ENCODE assay signal across 21 mouse cellular contexts in genomic region chr1:175221593-175222500, GRCm38 (mm10).
A peak's percentile ranks its signal among the peaks of the same experiment; 100 is the strongest.
DNase-seq lines count a peak whose midpoint lies in the region; ATAC-seq lines count a peak whose summit lies in the region.
"Had no signal": no experiment of that assay in that cellular context is flagged by ENCODE, and none has a peak within 500 bp of the region (broad histone marks: within the 10 kb centered on the region; RNA-seq: fewer than 3 reads in every experiment).

No protein-coding gene starts in this region.

- no peak overlapping the region for H3K27ac ChIP-seq in forebrain, embryonic 11.5 days (ENCODE audit: low read depth, low read length)
- no peak overlapping the region for H3K27ac ChIP-seq in forebrain, embryonic 10.5 days
- no peak overlapping the region for H3K27ac ChIP-seq in forebrain, embryonic 15.5 days (replicated peaks)
- H3K27ac ChIP-seq: embryonic facial prominence, embryonic 12.5 days; heart, adult 2 months; hindbrain, embryonic 10.5 days; hindbrain, embryonic 14.5 days had no signal

- H3K9me3 ChIP-seq in forebrain, embryonic 11.5 days (ENCODE audit: control insufficient read depth, low read length), result no peaks in the 10 kb centered on the region
- no peaks in the 10 kb centered on the region for H3K9me3 ChIP-seq in forebrain, embryonic 10.5 days
- H3K9me3 ChIP-seq in forebrain, embryonic 15.5 days, result no peaks in the 10 kb centered on the region
- H3K9me3 ChIP-seq: embryonic facial prominence, embryonic 12.5 days; heart, embryonic 12.5 days; hindbrain, embryonic 10.5 days had no signal

- no peak overlapping the region for H3K9ac ChIP-seq in forebrain, embryonic 11.5 days (ENCODE audit: low read length)
- H3K9ac ChIP-seq in forebrain, embryonic 15.5 days (replicated peaks), result no peak overlapping the region
- H3K9ac ChIP-seq: embryonic facial prominence, embryonic 12.5 days; heart, embryonic 12.5 days; hindbrain, embryonic 14.5 days had no signal

- no peak overlapping the region for H3K4me3 ChIP-seq in forebrain, embryonic 11.5 days (ENCODE audit: low read depth, low read length)
- no peak overlapping the region for H3K4me3 ChIP-seq in forebrain, embryonic 10.5 days
- no peak overlapping the region for H3K4me3 ChIP-seq in forebrain, embryonic 15.5 days
- H3K4me3 ChIP-seq: embryonic facial prominence, embryonic 12.5 days; heart, adult 2 months; heart, embryonic 12.5 days; hindbrain, embryonic 10.5 days had no signal

- no peak overlapping the region for H3K4me2 ChIP-seq in forebrain, embryonic 11.5 days (ENCODE audit: low read depth, low read length, severe bottlenecking)
- H3K4me2 ChIP-seq in forebrain, embryonic 15.5 days (replicated peaks), result no peak overlapping the region
- H3K4me2 ChIP-seq: embryonic facial prominence, embryonic 12.5 days; heart, embryonic 12.5 days; hindbrain, embryonic 14.5 days had no signal

- H3K27me3 ChIP-seq in forebrain, embryonic 11.5 days (ENCODE audit: control insufficient read depth, insufficient read depth, low read length), result peaks cover 2% of the 10 kb centered on the region; the same call in 1 of the 2 replicates
- peaks cover 15% of the 10 kb centered on the region; the same call in 1 of the 2 replicates for H3K27me3 ChIP-seq in forebrain, embryonic 10.5 days (ENCODE audit: poor library complexity, severe bottlenecking)
- H3K27me3 ChIP-seq in forebrain, embryonic 15.5 days, result no peaks in the 10 kb centered on the region
- H3K27me3 ChIP-seq: embryonic facial prominence, embryonic 12.5 days; heart, embryonic 12.5 days; Patski had no signal

- H3K4me1 ChIP-seq in forebrain, embryonic 11.5 days (replicated peaks; ENCODE audit: control insufficient read depth, insufficient read depth, low read length), result no peaks in the 10 kb centered on the region
- peaks cover 14% of the 10 kb centered on the region for H3K4me1 ChIP-seq in forebrain, embryonic 10.5 days
- H3K4me1 ChIP-seq in forebrain, embryonic 15.5 days, result peaks cover 10% of the 10 kb centered on the region; the same call in 1 of the 2 replicates
- H3K4me1 ChIP-seq: embryonic facial prominence, embryonic 12.5 days; heart, embryonic 12.5 days; hindbrain, embryonic 10.5 days had no signal

- no peak for DNase-seq in forebrain, embryonic 11.5 days (ENCODE audit: low spot score)
- no peak for DNase-seq in forebrain, embryonic 10.5 days (ENCODE audit: extremely low spot score, low spot score)
- peak; percentile 30 for DNase-seq in retina, postnatal 1 day
- DNase-seq in retina, embryonic 14.5 days (ENCODE audit: low spot score), result no peak
- no peak for DNase-seq in gastrocnemius, postnatal 25 days
- no peak for DNase-seq in adrenal gland, postnatal 10 days
- DNase-seq: adrenal gland, postnatal 25 days; cerebellum, adult 11 months; cerebellum, adult 8-10 months; cerebellum, postnatal 14 days; embryo, embryonic 11 days; heart, adult 2 months; kidney, adult 8-10 months had no signal

- WGBS in forebrain, embryonic 11.5 days, result 49% methylated on average over 3 of the region's 3 CpGs
- WGBS in forebrain, embryonic 10.5 days, result 69% methylated on average over 3 of the region's 3 CpGs
- 17% methylated on average over 3 of the region's 3 CpGs for WGBS in forebrain, embryonic 15.5 days

- ATAC-seq in forebrain, embryonic 11.5 days (replicated peaks; ENCODE audit: low FRiP score), result peak; percentile 70
- peak; percentile 68; the same call in 1 of the 2 replicates for ATAC-seq in forebrain, embryonic 15.5 days (replicated peaks)
- ATAC-seq: activated CD4-positive, CD25-positive, alpha-beta regulatory T cell, adult 4 months; intestine, postnatal 0 days; Patski had no signal

- no peaks in the 10 kb centered on the region for H3K36me3 ChIP-seq in forebrain, embryonic 11.5 days (ENCODE audit: control insufficient read depth, insufficient read depth, low read length)
- H3K36me3 ChIP-seq in forebrain, embryonic 10.5 days (replicated peaks), result no peaks in the 10 kb centered on the region
- H3K36me3 ChIP-seq in forebrain, embryonic 15.5 days, result no peaks in the 10 kb centered on the region
- H3K36me3 ChIP-seq: embryonic facial prominence, embryonic 12.5 days; heart, embryonic 12.5 days; hindbrain, embryonic 10.5 days had no signal
